Mouse (Mus musculus) C2C12 (cell line): Measurements from ENCODE around the gene Lrp6. TPM values are rescaled to one million over a fixed set of nuclear protein-coding genes. Genes with fewer than 3 reads are reported as not detected.

ENCODE experiments used
- H3K27me3 ChIP-seq: one replicate; pipeline ENCODE4 v1.6.1; 2011; ENCODE audit not compliant: control insufficient read depth, insufficient read depth, insufficient read length
- H3K36me3 ChIP-seq: one replicate; pipeline ENCODE4 v1.6.1; 2011; ENCODE audit not compliant: control insufficient read depth, insufficient read depth
- H3K4me3 ChIP-seq: one replicate; pipeline ENCODE4 v1.5.1; 2011; ENCODE audit warnings: mild to moderate bottlenecking, control low read depth; ENCODE audit not compliant: poor library complexity, insufficient read depth, severe bottlenecking
- H3K79me2 ChIP-seq: one replicate; pipeline ENCODE4 v1.6.1; 2011; ENCODE audit not compliant: control insufficient read depth, insufficient read depth
- H3K79me3 ChIP-seq: one replicate; pipeline ENCODE4 v1.6.1; 2011; ENCODE audit warnings: low read depth, control low read depth
- H3ac ChIP-seq: one replicate; pipeline ENCODE3; 2011; ENCODE audit warnings: low read depth; ENCODE audit not compliant: control insufficient read depth, insufficient read length
- CEBPB ChIP-seq: IDR thresholded peaks from one replicate; pipeline ENCODE4 v1.6.1; 2011; ENCODE audit warnings: low read depth, mild to moderate bottlenecking, control low read depth, moderate library complexity
- CTCF ChIP-seq: IDR thresholded peaks from one replicate; pipeline ENCODE4 v1.5.1; 2011; ENCODE audit not compliant: control insufficient read depth, insufficient read depth, insufficient read length
- FOSL1 ChIP-seq: IDR thresholded peaks from one replicate; pipeline ENCODE4 v1.8.0; 2011; ENCODE audit warnings: mild to moderate bottlenecking, low read length; ENCODE audit not compliant: poor library complexity, insufficient read depth, severe bottlenecking
- MAX ChIP-seq: IDR thresholded peaks from one replicate; pipeline ENCODE4 v1.6.1; 2011; ENCODE audit warnings: mild to moderate bottlenecking, control low read depth
- MYOD1 ChIP-seq: IDR thresholded peaks from one replicate; pipeline ENCODE4 v1.6.1; 2011; ENCODE audit warnings: low read depth; ENCODE audit not compliant: control insufficient read depth, insufficient read length
- MYOG ChIP-seq: IDR thresholded peaks from one replicate; pipeline ENCODE4 v1.6.1; 2011; ENCODE audit not compliant: control insufficient read depth, insufficient read length; ENCODE audit errors: extremely low read depth
- USF1 ChIP-seq: IDR thresholded peaks from one replicate; pipeline ENCODE4 v1.6.1; 2011; ENCODE audit warnings: low read depth, mild to moderate bottlenecking, control low read depth, moderate library complexity
- polyA plus RNA-seq: library from polyadenylated mRNA; unstranded; fragments of >200 nt; fragmentation: generic; extraction: Trizol; gene quantifications from one replicate; pipeline ENCODE4 v1.2.1, GENCODE M21; 2012; ENCODE audit warnings: missing spikeins

Gene Lrp6
- polyA plus RNA-seq, 1 experiment, result 5.9 TPM

GRCm38 (mm10) chr6:134441716-134442115, 125.0 kb downstream of the Lrp6 start:
- TF ChIP-seq MAX, result no peak
- H3K4me3 ChIP-seq, result no peak overlapping the region
- H3K27me3 ChIP-seq, result no peaks in the 10 kb centered on the region
- no peaks in the 10 kb centered on the region for H3K79me2 ChIP-seq
- no peak overlapping the region for H3ac ChIP-seq
- no peaks in the 10 kb centered on the region for H3K79me3 ChIP-seq
- H3K36me3 ChIP-seq, result no peaks in the 10 kb centered on the region

- Histone ChIP-seq H3K27me3 (no peaks in the 10 kb centered on the region), H3K4me3 (no peak overlapping the region), H3K36me3 (no peaks in the 10 kb centered on the region), H3K79me2 (no peaks in the 10 kb centered on the region), H3ac (no peak overlapping the region), H3K79me3 (no peaks in the 10 kb centered on the region)
- TF ChIP-seq CTCF, result no peak
- no peak for TF ChIP-seq USF1
- TF ChIP-seq CEBPB, result no peak
- TF ChIP-seq MYOG, result no peak
- no peak for TF ChIP-seq MAX
- no peak for TF ChIP-seq MYOD1
- TF ChIP-seq FOSL1, result no peak
Observed at GRCm38 (mm10) chr6:134440023-134440422, 126.7 kb downstream of the Lrp6 start.

- no peak for TF ChIP-seq MAX
- TF ChIP-seq CTCF, result no peak
- no peak for TF ChIP-seq FOSL1
- no peak for TF ChIP-seq MYOG
- TF ChIP-seq CEBPB, result no peak
- TF ChIP-seq USF1, result no peak
- TF ChIP-seq MYOD1, result no peak
- Histone ChIP-seq H3K27me3 (no peaks in the 10 kb centered on the region), H3K79me2 (no peaks in the 10 kb centered on the region), H3ac (no peak overlapping the region), H3K36me3 (no peaks in the 10 kb centered on the region), H3K79me3 (no peaks in the 10 kb centered on the region), H3K4me3 (no peak overlapping the region)
Observed at GRCm38 (mm10) chr6:134439401-134440021, 127.3 kb downstream of the Lrp6 start.

GRCm38 (mm10) chr6:134436955-134437354, 129.8 kb downstream of the Lrp6 start:
- Histone ChIP-seq H3ac (no peak overlapping the region), H3K79me3 (no peaks in the 10 kb centered on the region), H3K27me3 (no peaks in the 10 kb centered on the region), H3K36me3 (no peaks in the 10 kb centered on the region), H3K79me2 (no peaks in the 10 kb centered on the region), H3K4me3 (no peak overlapping the region)
- no peak for TF ChIP-seq MYOG
- no peak for TF ChIP-seq FOSL1
- no peak for TF ChIP-seq USF1
- TF ChIP-seq CTCF, result no peak
- no peak for TF ChIP-seq MAX
- no peak for TF ChIP-seq CEBPB
- no peak for TF ChIP-seq MYOD1

- H3K36me3 ChIP-seq, result no peaks in the 10 kb centered on the region
- H3K79me2 ChIP-seq, result no peaks in the 10 kb centered on the region
- H3ac ChIP-seq, result no peak overlapping the region
- H3K27me3 ChIP-seq, result no peaks in the 10 kb centered on the region
- H3K79me3 ChIP-seq, result no peaks in the 10 kb centered on the region
- TF ChIP-seq MYOG, result no peak
- TF ChIP-seq CTCF, result no peak
- TF ChIP-seq MAX, result no peak
- H3K4me3 ChIP-seq, result no peak overlapping the region
Observed at GRCm38 (mm10) chr6:134434866-134435390, 131.8 kb downstream of the Lrp6 start.

- no peaks in the 10 kb centered on the region for H3K27me3 ChIP-seq
- no peak overlapping the region for H3K4me3 ChIP-seq
- H3K79me2 ChIP-seq, result no peaks in the 10 kb centered on the region
- TF ChIP-seq FOSL1, result no peak
- TF ChIP-seq CTCF, result no peak
- no peak for TF ChIP-seq MYOG
- no peak for TF ChIP-seq USF1
- no peak for TF ChIP-seq CEBPB
- TF ChIP-seq MYOD1, result no peak
- TF ChIP-seq MAX, result no peak
- no peaks in the 10 kb centered on the region for H3K36me3 ChIP-seq
- H3K79me3 ChIP-seq, result no peaks in the 10 kb centered on the region
- H3ac ChIP-seq, result no peak overlapping the region
Observed at GRCm38 (mm10) chr6:134434044-134434443, 132.7 kb downstream of the Lrp6 start.
